Mouse (Mus musculus) induced T-regulatory cell, adult 2 months (primary cell): ENCODE measurements at regions not wholly inside any gene's neighbourhood (a gene's known extent, or its start where the extent isn't known, plus 50 kb on each side); places are given as distances from the start of the nearest gene placed in this dataset.
A peak's percentile ranks its signal among the peaks of the same experiment; 100 is the strongest.

Source experiments
- DNase-seq: peaks from one replicate; pipeline ENCODE4 v3.0.0-alpha.2; 2012; ENCODE audit warnings: low read depth

- no peak for DNase-seq
Observed at GRCm38 (mm10) chr5:75761459-75762310, 187.0 kb downstream of the Kit start.

- no peak for DNase-seq
Observed at GRCm38 (mm10) chr5:75756168-75756567, 181.5 kb downstream of the Kit start.

DNA sequence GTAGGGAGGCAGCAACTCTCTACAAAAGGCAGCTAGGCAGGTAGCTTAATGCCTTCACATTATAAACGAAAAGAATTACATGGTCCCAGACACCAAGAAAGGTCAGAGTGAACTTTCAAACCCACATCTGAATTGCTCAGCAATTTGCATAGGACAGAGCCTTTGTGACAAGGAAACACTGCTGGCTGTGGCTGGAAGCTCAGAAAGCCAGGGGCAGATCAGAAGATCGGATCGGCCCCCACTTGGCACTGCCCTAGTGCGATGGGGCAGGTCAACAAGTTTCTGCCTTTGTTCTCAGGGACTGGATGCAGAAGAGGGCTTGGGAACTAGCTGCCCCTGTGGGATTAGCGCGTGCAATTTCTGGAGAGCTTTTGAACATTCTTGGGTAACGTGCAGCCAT lies 179.6 kb downstream of the Kit start:
- DNase-seq: no peak

DNA sequence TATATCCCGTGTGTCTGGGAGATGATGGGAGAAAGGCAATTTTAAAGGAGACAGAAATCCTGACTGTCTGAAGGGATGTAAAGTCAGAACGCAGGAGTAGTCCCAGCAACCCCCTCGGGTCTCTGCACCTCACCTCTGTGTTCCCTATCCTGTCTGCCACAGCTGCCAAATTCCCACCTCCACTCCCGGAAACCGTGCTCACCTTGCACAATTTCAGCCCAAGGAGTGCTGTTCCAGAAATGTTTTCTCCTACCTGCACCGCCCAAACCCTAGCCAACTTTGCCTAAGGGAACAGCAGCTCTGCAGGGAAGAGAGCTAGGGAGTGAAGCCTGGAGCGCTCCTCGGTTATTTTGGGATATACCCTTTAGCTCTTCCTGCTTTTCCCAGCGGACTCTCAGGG lies 170.6 kb downstream of the Kit start:
- no peak for DNase-seq

GRCm38 (mm10) chr5:75744475-75745045 lies 169.8 kb downstream of the Kit start:
- no peak for DNase-seq

- no peak for DNase-seq
Observed at GRCm38 (mm10) chr5:75739336-75739735, 164.6 kb downstream of the Kit start.

- DNase-seq: no peak
Observed at GRCm38 (mm10) chr5:75738445-75738844, 163.7 kb downstream of the Kit start.

GRCm38 (mm10) chr5:75737752-75738151 lies 163.0 kb downstream of the Kit start:
- DNase-seq: no peak

DNA sequence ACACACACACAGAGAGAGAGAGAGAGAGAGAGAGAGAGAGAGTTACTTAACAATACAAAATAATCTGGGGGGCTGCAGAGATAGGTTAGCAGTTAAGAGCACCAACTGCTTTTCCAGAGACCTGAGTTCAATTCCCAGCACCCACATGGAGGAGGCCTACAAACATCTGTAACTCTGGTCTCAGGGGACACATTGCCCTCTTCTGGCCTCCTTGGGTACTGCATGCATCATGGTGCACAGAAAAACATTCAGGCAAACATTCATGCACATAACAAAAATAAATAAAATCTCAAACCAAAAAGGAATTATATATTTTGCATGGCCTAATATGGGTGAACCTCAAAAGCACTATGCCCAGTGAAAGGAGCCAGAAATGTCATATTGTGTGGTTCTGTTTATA lies 161.6 kb downstream of the Kit start:
- DNase-seq: peak; percentile 27

DNA sequence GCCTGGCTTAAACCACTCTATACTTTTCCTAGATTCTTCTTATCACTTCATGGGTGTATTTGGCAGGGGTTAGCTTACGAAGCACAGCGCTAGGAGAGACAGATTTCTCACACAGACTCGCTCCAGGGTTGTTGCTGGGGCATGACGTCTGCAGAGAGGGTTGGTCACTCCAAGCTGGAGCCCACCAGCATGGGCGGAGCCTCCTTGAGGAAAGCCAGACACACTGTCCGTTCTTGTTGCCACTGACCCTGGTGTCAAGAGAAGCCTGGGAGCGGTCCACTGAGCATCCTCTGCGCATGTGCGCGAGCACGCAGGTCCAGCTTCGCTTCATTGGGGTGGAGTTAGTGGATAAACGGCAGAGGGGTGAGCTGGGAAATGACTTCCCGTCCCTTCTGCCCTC lies 159.8 kb downstream of the Kit start:
- DNase-seq: no peak

DNA sequence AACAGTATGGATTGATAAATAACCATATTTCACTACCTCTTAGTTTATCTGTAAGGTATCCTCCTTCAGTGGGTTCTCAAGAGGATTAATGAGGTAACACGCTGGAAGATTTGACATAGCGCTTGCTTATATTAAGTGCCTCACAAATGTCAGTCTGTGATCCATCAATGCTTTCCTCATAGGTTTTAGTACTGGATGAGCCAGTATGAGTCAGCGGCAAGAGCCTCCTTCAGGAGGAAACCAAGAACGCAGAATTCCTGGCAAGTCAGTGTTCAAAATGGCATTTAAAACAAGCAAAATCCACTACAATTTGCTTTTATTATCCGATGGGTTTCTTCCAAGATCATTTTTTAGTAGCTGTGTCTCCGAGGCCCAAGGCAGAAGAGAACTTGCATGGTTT lies 159.3 kb downstream of the Kit start:
- no peak for DNase-seq

DNA sequence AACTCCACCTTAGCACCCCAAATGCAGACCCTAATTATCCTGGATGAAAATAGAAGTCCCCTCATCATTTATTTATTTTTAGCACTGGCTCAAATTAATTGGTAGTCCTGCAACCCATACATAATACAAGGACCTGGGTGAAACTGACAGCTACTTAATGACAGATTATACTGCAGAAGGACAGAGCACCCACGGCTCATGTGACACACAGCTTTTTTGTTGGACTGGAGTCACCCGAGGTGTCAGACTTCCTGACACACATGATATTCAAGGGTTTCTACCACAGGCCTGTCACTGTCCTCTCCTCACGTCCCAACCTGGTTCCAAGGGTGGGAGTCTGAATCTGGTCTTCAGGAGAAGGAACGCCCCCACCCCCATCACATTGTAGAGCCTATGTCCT lies 156.5 kb downstream of the Kit start:
- no peak for DNase-seq

- no peak for DNase-seq
Observed at GRCm38 (mm10) chr5:75730698-75731097, 156.0 kb downstream of the Kit start.

DNA sequence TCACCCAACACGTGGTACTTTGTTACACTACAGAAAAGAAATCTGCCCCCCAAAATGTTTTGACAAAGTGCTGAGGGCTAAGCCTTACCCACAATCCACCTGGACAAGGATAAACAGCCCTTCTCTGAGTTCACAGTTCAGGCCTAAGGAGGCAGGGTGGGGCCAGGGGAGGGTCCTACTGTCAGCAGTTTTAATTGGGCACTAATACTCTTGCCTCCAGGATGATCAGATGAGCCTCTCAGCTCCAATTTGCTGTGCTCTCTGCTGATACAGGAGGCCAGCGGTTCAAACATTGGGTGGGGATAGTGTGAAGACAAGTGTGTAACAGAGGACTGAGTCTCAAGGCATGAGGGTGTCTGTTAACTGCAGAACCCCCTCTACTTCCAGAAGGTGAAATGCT lies 146.6 kb downstream of the Kit start:
- DNase-seq: no peak

DNA sequence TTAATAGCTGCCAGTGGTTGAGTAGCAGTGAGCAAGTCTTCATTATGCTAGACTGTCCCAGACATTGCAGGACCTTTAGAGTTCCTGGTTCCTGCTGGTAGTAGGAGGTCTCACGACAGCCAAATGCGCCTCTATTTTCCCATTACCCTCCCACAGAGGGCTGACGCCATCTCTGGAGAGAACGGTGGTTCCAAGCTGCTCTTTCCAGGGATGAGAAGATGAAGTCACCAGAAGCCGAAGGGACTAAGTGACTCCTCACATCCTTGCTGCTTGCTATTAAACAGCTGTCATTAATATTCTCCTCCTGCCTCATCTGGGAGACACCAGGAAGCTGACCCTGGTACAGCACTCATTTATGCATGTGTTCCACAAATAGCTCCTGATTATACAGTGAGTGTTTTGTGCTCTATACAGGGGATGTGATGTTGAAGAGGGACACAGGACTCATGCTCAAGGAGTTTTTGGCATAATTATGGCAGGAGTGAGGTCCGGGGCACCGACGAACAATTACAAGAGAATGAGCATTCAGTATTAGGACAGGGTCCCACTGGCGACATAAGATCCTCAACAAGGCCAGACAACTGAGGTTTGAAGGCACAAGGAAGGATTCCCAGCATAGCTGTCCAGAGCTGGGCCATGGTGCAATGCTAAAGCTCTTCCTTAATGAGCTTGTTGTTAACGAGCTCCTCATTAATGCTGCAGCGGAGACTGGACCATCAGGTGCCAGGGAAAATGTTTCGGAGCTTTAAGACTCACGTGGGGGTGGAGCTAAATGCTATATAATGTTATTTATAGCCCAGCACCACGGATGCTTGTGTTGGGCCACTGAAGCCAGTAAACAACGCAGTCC lies 145.6 kb downstream of the Kit start:
- DNase-seq: no peak

- no peak for DNase-seq
Observed at GRCm38 (mm10) chr5:75718511-75719225, 144.0 kb downstream of the Kit start.
